Mouse (Mus musculus): Measurements from ENCODE around the gene Sncb.

Gene Sncb

DNA sequence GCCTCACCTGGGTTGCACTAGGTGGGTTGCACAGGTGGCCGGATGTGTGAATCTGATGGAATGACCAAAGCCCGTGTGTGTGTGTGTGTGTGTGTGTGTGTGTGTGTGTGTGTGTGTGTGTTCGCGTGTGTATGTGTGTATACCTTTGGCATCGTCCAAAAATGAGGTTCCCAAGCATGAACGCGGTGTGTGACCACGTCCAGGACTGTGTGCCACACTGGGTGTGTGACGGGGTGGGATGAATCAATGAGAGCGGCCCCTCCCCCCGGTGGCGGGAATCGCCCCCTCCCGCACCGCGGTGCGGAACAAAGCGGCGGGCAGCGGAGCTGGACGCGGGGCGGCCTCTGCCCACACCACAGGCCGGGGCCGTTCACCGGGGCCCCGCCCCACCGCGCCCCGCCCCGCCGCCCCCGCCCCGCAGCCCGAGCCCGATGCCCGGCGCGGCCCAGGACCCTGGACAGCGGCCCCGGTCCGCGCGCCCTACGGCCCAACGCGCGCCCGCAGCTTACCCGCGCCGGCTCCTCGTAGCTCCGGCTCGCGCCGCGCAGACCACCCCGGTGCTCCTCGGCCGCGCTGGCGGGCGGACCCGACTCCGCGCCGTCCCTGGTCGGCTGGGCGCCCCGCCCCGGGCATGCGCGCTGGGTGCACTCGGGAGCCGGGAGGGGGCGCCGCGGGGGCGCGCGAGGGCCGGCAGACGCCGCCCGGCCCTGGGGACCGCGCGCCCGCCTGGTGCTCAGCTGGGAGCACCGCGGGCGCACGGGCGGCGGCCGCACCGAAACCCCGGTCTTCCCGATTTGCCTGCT lies 17.1 kb downstream of the Sncb start:
- no peak for DNase-seq (ENCODE audit: low spot score in 2 of 2)

DNA sequence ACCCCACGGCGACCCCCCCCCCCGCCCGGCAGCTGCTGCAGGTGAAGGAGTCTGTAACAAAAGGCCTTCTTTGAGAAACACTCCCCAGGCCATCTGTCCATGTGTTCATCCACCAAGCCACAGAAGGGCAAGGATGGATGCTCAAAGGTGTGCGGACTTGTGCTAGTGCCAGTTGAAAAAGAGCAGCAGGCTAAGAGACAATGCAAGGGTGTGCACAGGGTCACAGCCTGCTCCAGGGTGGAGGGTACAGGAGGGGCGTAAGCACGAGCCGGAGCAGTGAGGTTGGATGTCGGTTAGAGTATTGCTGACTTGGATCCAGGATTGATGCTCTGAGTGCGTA lies 17.7 kb downstream of the Sncb start:
- DNase-seq (ENCODE audit: low spot score in 2 of 2) = no peak

DNA sequence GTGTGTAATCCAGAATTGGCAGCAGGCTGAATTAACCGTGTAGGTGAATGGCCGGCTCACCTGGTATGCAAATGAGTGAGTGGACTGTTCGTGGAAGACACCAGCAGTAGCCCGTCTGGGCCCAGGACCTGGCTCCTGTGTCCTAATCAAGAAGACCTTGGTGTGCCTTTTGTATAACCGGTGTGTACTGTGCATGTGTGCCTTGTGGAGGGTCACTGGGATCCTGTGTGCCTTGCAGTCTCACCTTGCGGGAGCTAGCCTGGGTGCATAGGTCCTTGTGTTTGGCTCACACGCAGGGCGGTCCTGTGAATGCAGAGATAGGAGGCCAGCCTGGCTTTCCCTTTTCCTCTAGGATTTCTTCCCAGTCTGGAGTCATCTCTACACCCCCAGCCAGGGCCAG lies 18.2 kb downstream of the Sncb start:
- no peak for DNase-seq (ENCODE audit: low spot score in 2 of 2)

DNA sequence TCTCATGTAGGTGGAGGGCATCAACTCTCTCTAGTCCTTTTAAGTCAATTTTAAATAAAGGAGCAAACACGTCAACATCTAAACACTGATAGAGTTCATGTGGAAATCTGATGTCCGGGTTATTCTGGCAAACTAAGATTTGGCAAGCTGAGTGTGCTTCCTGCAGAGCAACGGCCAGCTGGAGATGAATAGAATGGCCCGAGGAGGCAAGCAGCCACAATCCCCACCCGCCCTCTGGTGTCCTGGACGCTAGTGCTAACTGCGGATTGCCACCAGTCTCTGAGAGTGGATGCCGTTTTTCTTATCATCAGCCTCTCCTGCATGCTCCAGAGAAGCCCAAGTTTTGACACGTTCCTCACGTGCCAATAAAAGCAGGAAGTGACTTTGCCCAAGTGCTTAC lies 19.5 kb downstream of the Sncb start:
- DNase-seq (ENCODE audit: low spot score in 2 of 2) = no peak

DNA sequence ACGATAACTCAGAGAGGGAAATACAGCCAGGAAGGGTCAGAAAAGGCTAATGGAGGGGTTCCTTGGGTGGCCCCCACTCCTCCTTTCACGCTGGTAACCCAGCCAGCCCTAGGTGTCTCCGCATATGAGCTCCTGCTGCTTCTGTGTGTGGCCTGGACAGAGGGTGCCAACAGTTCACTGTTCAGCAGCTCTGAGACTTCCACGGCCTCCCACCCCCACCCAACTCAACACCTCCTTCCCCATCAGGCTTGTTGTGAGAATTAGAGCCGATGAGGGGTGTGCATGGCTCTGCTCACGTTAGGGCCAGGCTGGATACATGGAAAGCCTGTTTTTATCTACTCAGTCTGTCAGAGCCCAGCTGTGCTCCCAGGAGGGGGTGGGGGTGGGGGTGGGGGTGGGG lies 20.3 kb downstream of the Sncb start:
- no peak for DNase-seq (ENCODE audit: low spot score in 2 of 2)

DNA sequence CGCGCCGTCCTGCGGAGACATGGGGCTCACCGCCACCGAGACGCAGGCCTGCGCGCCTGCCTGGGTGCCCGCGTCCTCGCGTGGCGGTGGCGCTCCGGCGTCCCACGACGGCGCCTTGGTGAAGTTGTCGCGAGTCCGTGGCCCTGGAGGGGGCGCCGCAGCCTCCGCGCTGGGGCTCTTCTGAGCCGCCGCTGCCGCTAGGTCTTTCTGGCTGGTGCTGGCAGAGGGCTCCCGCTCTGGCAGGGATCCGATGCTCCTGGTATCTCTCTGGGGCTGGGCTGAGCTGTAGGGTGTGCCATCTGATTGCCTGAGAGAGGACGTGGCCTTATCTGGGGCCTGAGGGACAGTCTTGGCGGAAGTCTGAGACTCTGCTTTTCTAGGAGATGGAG lies 28.2 kb downstream of the Sncb start:
- DNase-seq (ENCODE audit: low spot score in 2 of 2) = no peak

DNA sequence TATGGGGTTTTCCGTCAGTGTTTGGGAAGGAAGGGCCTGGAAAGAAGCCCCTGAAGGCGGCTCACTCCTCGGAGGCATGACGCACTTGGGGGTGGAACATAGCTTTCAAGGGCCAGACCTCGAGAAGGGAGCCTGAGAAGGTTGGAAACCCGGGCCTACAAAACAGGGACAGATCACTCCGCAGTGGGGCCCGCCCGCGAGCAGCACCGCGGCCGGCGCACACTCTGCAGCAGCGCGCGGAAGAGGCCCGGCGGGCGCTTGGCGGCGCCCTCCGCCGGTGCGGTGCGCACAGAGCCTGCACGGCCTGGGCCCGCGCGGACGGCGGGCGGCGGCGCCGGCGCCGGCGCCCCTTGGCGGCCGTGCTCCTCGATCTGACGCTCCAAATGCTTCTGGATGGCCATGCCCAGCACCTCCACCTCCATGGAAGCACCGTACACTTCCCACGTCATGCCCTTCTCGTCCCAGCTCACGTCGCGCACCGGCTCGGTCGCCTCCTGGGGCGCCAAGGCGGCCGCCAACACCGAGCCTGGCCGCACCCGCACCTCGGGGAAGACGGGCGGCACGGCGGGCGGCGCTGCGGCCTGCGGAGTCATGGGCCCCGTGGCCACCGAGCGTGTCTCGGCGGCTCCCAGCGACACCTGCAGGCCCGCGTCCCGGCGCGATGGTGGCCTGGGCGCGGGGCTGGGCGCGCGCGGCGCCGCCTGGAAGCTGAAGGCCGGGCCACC lies 28.7 kb downstream of the Sncb start:
- no peak for DNase-seq (ENCODE audit: low spot score in 2 of 2)

DNA sequence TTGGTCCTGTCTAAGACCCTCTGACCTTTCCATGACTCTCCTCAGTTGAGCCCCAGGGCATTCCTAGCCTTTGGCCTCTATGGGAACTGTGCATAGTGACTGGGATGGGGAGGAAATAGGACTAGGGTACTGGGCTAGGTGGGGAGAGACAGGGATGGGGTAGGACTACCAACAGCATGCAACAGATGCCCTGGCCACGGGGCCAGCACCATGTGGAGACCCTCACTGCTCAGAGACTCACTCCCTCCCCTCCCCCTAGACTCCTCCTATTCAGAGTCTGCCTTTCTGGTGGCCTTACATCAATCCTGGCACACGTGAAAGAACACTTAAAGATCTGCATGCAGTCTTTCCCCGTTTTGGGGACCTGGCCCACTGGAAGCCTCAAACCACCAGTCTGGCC lies 29.5 kb downstream of the Sncb start:
- no peak for DNase-seq (ENCODE audit: low spot score in 2 of 2)

DNA sequence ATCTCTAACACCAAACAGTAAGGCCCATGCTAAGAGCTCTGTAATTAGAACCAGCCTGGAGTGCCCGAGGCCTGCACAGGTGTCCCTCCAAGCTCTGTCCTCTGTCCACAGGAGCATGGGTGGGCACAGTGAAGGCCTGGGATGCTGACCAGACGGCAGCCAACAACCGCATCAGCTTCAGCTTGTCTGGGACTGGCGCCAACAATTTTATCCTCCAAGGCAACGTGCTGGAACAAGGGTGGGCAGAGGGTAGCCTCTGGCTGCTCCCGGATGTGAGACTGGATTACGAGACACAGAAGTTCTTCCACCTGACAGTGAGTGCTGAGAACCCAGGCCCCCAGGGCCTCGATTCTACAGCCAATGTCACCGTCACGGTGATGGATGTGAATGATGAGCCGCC lies 40.3 kb downstream of the Sncb start:
- no peak for DNase-seq (ENCODE audit: low spot score in 2 of 2)

DNA sequence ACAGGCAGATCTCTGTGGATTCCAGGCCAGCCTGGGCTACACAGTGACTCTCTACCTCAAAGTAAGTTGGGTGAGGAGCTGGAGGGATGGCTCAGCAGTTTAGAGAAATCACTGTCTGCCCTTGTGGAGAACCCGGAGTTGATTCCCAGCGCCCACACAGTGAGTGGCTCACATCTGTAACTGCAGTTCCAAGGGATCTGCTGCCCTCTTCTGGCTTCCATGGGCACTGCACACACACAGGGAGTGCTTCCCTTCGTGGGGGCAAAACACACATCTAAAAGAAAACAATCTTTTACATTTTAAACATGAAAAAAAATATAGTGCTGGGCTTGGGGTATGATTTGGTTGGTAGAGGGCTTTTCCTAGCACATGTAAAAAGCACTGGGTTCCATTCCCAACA lies 43.3 kb downstream of the Sncb start:
- no peak for DNase-seq (ENCODE audit: low spot score in 2 of 2)

DNA sequence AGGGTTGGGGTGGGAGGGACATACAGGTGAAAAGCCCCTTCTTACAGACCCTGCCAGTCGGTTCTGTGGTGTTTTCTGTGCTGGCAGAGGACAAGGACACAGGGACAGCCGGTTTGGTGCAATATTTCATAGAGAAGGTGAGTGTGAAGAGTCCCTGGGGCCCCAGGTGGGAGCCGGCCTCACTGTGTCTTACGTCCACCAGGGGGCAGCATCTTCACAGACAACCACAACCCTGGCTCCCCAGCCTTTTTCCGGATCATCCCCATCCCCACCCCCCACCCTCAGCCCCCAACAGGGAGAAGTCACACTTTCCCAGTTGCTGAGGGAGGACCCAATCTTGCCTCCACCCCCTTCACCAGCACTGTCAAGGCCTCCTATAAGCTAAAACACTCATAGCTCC lies 49.5 kb downstream of the Sncb start:
- DNase-seq (ENCODE audit: low spot score in 2 of 2) = peak in 1 of 2 experiments; percentile 71

DNA sequence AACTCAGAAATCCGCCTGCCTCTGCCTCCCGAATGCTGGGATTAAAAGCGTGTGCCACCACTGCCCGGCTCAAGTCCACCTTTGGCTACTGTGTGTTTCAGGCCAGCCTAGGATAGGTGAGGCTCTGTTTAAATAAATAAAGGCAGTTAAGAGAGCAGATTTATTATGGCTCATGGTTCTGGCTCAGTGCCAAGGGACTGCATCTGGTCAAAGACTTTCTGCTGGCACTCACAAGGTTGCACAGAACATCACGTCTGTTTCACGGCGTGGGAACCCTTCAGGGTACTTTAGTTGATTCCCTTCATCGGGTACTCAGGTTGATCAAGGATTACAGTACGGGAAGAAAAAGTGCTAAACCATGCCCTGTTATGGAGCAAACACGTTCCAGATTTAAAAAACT lies 51.4 kb downstream of the Sncb start:
- no peak for DNase-seq (ENCODE audit: low spot score in 2 of 2)

DNA sequence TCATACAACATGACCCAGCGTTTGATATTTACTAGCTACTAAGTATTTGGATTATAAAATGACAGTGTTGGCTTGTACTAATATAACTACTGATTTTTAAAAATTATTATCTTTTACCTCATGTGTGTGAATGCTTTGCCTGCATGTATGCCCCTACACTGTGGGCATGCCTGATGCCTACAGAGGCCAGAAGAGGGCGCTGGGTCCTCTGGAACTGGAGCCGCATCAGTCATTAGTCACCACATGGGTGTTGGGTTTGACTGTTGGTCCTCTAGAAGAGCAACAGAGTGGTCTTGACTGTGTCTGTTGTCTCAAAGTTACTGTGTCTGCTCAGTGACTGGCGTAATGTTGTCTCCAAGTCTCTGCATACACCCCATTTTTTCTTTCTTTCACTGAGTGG lies 52.0 kb downstream of the Sncb start:
- DNase-seq (ENCODE audit: low spot score in 2 of 2) = no peak

DNA sequence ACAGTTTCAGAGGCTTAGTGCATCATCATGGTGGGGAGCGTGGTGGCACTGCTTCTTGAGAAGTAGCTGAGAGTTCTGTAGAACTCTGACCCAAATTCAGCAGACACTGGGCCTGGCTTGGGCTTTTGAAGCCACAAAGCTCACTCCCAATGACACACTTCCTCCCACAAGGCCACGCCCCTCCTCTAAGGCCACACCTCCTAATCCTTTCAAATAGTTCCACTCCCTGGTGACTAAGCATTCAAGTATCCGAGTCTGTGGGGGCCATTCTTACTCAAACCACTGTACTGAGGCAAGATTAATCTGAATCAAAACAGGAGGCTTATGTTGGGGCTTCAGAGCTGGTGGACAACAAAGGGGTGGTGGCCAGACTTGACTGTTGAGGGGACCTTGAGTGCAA lies 55.5 kb downstream of the Sncb start:
- no peak for DNase-seq (ENCODE audit: low spot score in 2 of 2)
